Mouse (Mus musculus): ENCODE data around the gene Mrpl3. TPM values are rescaled to one million over a fixed set of nuclear protein-coding genes. Genes with fewer than 3 reads are reported as not detected.

Gene Mrpl3
- 100 to 1,000 TPM; 139 to 147 TPM for total RNA-seq (2021)

GRCm38 (mm10) chr9:105053147-105053557 is at the start of gene Mrpl3:
Mrpl3 (plus strand) TSS chr9:105053239.
- DNase-seq = peak; percentile 89 to 93
- intact Hi-C loops (cut with DNase I) = loop anchor here (5.0 to 10.0 kb wide), 2 partner anchors 339 to 592 kb away; partner anchors contain the start of gene Pik3r4

GRCm38 (mm10) chr9:105010721-105011120 is 42.3 kb upstream of the Mrpl3 start:
- DNase-seq = no peak

GRCm38 (mm10) chr9:105018186-105018585 is 34.9 kb upstream of the Mrpl3 start:
- DNase-seq = no peak
- intact Hi-C loops (cut with DNase I) = no loop called here

More at GRCm38 (mm10) chr9:105010721-105011120, 42.3 kb upstream of the Mrpl3 start:
- intact Hi-C loops (cut with DNase I) = no loop called here

- no peak for DNase-seq
- intact Hi-C loops (cut with DNase I) = no loop called here
Observed at GRCm38 (mm10) chr9:105028311-105028710, 24.7 kb upstream of the Mrpl3 start.

GRCm38 (mm10) chr9:105032572-105032971 is 20.5 kb upstream of the Mrpl3 start:
- intact Hi-C loops (cut with DNase I) = no loop called here
- DNase-seq = no peak

- no peak for DNase-seq
- intact Hi-C loops (cut with DNase I) = no loop called here
Observed at GRCm38 (mm10) chr9:105033641-105034040, 19.4 kb upstream of the Mrpl3 start.

- intact Hi-C loops (cut with DNase I) = no loop called here
- DNase-seq = no peak
Observed at GRCm38 (mm10) chr9:105037847-105038246, 15.2 kb upstream of the Mrpl3 start.

- DNase-seq = no peak
- intact Hi-C loops (cut with DNase I) = no loop called here
Observed at GRCm38 (mm10) chr9:105046014-105046413, 7.0 kb upstream of the Mrpl3 start.

- intact Hi-C loops (cut with DNase I) = no loop called here
- DNase-seq = no peak
Observed at GRCm38 (mm10) chr9:105048351-105048750, 4.7 kb upstream of the Mrpl3 start.

- intact Hi-C loops (cut with DNase I) = loop anchor here (5.0 to 10.0 kb wide), 2 partner anchors 343 to 595 kb away; partner anchors contain the start of gene Pik3r4
- no peak for DNase-seq
Observed at GRCm38 (mm10) chr9:105049636-105050035, 3.4 kb upstream of the Mrpl3 start.

GRCm38 (mm10) chr9:105050257-105050656 is 2.8 kb upstream of the Mrpl3 start:
- intact Hi-C loops (cut with DNase I) = loop anchor here (5.0 to 10.0 kb wide), 2 partner anchors 342 to 595 kb away; partner anchors contain the start of gene Pik3r4
- no peak for DNase-seq

GRCm38 (mm10) chr9:105053812-105054211 is 773 bp downstream of the Mrpl3 start:
- intact Hi-C loops (cut with DNase I) = loop anchor here (2.0 to 10.0 kb wide), 3 partner anchors 77 to 591 kb away; partner anchors contain the start of genes Nudt16 and Pik3r4
- DNase-seq = no peak

- no peak for DNase-seq
- intact Hi-C loops (cut with DNase I) = no loop called here
Observed at GRCm38 (mm10) chr9:105069106-105069505, 16.1 kb downstream of the Mrpl3 start.

- DNase-seq = no peak
- intact Hi-C loops (cut with DNase I) = no loop called here
Observed at GRCm38 (mm10) chr9:105072991-105073748, 20.1 kb downstream of the Mrpl3 start.

GRCm38 (mm10) chr9:105074851-105075250 is 21.8 kb downstream of the Mrpl3 start:
- DNase-seq = no peak
- intact Hi-C loops (cut with DNase I) = no loop called here

GRCm38 (mm10) chr9:105076756-105077424 is 23.9 kb downstream of the Mrpl3 start:
- DNase-seq = no peak
- intact Hi-C loops (cut with DNase I) = no loop called here

GRCm38 (mm10) chr9:105078460-105078859 is 25.4 kb downstream of the Mrpl3 start:
- no peak for DNase-seq
- intact Hi-C loops (cut with DNase I) = no loop called here

GRCm38 (mm10) chr9:105080246-105080645 is 27.2 kb downstream of the Mrpl3 start:
- no peak for DNase-seq
- intact Hi-C loops (cut with DNase I) = no loop called here

- intact Hi-C loops (cut with DNase I) = no loop called here
- no peak for DNase-seq
Observed at GRCm38 (mm10) chr9:105100807-105101570, 48.0 kb downstream of the Mrpl3 start.

- intact Hi-C loops (cut with DNase I) = no loop called here
- DNase-seq = no peak
Observed at GRCm38 (mm10) chr9:105101911-105102310, 48.9 kb downstream of the Mrpl3 start.

GRCm38 (mm10) chr9:105103893-105104292 is 50.9 kb downstream of the Mrpl3 start:
- intact Hi-C loops (cut with DNase I) = no loop called here

More at GRCm38 (mm10) chr9:105103893-105104292, 50.9 kb downstream of the Mrpl3 start:
- DNase-seq = no peak
